Mouse (Mus musculus) CD8-positive naive resting alpha-beta T cell, adult 2 months (primary cell): ENCODE measurements around the gene Klra7.
"Not testable (repeated sequence)": the region's sequence is repeated elsewhere in the genome, so short reads cannot be mapped to it uniquely, and the experiment has no call there.

Experiments used
- DNase-seq, 2 experiments: peaks; one replicate each; pipeline ENCODE4 v3.0.0; 2022; ENCODE audit warnings: low read depth in 2 of 2, low spot score in 2 of 2

The Klra7 gene

GRCm38 (mm10) chr6:130233222-130233621, at the start of gene Klra7:
Gene Klra7, minus strand, starts transcription at chr6:130233322.
- no peak for DNase-seq

GRCm38 (mm10) chr6:130281828-130282227, 48.7 kb upstream of the Klra7 start, which contains the start of gene Klra10:
Gene Klra10, minus strand, starts transcription at chr6:130281928.
- DNase-seq: not testable (repeated sequence)

- DNase-seq: no peak
These were observed 22.2 kb upstream of the Klra7 start for GRCm38 (mm10) chr6:130255326-130255725.

- DNase-seq: no peak
These were observed 4.4 kb upstream of the Klra7 start for GRCm38 (mm10) chr6:130237536-130237935.

GRCm38 (mm10) chr6:130236635-130237034, 3.5 kb upstream of the Klra7 start:
- DNase-seq: no peak

GRCm38 (mm10) chr6:130197453-130197852, 35.7 kb downstream of the Klra7 start:
- not testable (repeated sequence) for DNase-seq

- not testable (repeated sequence) for DNase-seq
These were observed 40.1 kb downstream of the Klra7 start, which contains the start of gene Klra9 for GRCm38 (mm10) chr6:130193012-130193411. Gene Klra9, minus strand, starts transcription at chr6:130193112.
